Mouse (Mus musculus): Measurements from ENCODE around the gene Sema4d.

Gene Sema4d

DNA sequence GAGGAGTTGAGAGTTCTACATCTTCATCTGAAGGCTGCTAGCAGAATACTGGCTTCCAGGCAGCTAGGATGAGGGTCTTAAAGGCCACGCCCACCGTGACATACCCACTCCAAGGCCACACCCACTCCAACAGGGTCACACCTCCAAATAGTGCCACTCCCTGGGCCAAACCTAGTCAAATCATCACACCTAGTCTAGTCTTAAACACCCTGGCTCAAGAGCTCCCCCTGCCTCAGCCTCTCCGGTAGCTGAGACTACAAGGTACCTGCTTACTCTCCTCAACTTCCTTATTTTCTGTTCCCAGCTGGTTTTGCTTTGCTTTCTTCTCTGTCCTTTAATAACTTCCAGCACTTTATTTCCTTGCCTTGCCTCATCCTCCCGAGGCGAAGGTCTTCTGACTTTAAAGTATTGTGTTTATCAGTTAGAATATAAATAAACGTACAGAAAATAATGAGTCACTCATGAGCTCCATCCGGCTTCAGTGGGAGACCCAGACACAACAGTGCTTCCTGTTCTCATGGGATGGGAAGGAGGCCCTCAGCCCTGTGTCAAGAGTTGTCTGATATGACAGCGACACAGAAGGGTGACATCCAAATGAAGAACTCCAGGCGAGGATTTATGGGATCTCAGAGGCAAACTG, 22.4 kb upstream of the Sema4d start:
- in situ Hi-C loops (cut with MboI, MseI), result no loop called here

DNA sequence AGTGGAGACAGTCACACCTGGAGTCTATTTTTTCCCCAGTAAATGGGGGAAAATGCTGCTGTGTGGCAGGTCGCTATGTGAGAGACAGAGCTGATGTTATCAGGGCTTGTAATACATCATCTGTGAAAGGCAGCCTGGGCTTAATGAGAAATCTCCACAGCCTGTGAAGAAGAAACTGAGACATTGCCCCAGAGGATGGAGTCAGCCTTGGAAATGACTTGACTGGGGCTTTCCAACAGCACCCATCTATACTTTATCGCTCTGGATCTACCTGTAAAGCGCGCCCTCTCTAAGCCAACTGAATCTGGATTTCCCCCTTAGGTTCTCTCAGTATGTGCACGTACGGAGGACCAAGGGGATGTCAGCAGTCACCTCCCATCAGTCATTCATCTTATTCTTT, 21.1 kb upstream of the Sema4d start:
- in situ Hi-C loops (cut with MboI, MseI), result loop anchor here (5.0 kb wide), 1 partner anchor 87 kb away; no protein-coding TSS in a partner anchor

DNA sequence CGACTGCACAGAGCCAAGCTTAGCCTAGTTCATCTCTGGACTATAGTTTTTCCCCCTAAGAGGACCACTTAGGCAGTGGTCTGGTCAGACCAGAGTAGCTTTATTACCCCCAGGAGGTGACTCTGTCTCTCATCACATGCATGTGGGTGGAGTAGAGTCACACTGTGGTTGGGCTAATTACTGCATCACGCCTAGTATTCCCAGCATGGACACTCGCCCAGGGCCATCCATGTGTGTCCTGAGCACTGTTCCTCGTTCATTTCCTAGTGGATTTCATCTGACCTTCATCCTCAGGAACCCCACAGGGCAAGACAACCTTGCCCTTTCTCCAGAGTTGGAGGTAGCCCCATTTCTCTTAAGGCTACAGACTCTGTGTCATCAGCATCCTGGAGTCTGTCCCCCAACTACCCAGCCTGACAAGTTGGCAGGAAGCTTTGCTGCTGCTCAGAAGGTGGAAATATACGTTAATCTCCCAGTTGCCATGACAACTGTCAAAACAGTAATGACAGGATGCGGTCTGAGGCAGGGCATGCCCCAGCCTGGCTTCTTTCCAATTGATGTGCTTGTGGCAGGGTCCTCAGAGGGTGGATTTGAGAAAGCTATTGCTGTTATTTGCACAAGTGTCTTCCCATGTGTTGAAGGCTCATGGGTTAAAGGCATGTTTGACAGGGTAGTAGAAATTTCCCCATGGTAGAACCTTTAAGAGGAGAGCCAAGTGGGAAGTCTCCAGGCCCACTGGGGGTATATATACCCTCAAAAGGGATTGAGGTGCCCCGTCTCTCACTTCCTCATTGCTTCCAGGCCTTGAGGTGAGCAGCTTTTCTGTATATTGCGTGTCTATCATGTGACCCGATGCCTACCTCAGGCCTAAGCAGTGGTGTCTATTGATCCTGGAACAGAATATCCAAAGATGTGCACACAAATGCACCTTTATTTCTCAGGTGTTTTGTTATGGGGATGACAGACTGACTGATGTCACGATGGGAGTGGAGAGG, 20.4 kb upstream of the Sema4d start:
- in situ Hi-C loops (cut with MboI, MseI), result loop anchor here (5.0 kb wide), 1 partner anchor 87 kb away; no protein-coding TSS in a partner anchor

DNA sequence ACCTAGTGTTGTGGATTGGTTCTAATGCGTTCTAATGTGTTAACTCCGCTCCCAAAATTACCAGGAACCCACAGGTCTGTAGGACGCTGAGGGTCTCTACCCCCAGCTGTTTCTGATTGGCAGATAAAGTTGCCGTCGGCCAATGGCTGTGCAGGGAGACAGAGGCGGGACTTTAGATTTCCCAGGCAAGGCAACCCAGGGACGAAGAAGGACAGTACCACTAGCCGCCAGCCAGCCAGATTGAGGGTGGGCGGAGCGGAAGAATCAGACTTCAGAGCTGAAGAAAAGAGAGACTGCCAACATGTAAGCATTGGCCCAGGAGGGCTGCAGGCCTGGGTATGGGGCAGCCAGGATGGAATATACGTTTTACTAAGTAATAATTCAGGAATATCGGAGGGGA, 14.6 kb upstream of the Sema4d start:
- in situ Hi-C loops (cut with MboI, MseI), result no loop called here

DNA sequence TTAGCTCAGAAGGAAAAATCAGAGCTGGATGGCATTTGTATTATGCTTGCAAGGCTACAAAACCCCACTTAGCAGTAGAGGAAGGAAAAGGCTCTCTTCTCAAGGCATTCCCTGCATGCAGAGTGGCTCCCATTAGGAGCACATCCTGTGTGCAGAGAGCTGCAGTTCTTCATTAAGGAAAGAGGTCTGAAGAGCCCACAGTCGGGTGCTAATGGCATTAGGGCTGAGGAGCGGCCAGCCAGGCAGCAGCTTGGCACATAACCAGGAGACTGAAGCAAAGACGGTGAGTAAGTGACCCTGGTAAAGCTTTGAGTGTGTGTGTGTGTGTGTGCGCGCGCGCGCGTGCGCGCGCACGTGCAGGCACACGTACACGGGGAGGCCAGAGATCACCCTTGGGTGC, 12.7 kb upstream of the Sema4d start:
- in situ Hi-C loops (cut with MboI, MseI), result no loop called here

DNA sequence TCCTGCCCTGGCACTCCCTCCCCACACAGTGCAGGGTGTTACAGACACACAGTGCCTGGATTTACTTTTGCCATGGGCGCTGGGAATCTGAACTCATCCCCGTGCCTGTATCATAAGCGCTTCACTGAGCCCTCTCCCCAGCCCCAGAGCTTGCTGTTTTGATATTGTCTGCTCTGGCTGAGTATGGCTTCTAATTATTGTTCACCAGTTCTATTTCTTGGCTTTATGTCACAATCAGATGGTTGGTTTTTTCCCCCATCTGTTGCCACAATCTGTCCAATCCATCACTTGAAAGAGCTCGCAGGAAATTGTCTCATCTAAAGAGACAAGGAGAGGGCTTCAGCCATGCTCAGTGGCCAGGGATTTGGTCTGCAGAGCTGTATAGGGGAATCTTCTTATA, 12.1 kb upstream of the Sema4d start:
- in situ Hi-C loops (cut with MboI, MseI), result no loop called here

DNA sequence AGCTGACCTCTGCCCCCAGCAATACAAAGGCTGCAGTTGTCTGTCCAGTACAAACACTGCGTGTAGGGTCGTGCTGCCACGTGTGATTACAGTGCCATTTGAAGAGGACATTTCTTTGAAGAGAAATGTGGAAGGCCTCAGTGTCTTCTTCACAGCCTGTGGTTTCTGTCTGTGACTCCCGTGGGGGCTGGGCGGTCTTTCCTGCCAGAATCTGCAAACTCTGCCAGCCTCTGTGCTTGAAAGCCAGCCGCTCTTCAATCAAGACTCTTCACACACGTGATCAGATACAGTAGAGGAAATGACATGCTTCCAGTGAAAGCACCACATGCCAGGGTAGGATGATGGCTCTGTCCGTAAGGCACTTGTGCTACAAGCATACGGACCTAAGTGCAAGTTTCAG, 7.4 kb upstream of the Sema4d start:
- in situ Hi-C loops (cut with MboI, MseI), result no loop called here

DNA sequence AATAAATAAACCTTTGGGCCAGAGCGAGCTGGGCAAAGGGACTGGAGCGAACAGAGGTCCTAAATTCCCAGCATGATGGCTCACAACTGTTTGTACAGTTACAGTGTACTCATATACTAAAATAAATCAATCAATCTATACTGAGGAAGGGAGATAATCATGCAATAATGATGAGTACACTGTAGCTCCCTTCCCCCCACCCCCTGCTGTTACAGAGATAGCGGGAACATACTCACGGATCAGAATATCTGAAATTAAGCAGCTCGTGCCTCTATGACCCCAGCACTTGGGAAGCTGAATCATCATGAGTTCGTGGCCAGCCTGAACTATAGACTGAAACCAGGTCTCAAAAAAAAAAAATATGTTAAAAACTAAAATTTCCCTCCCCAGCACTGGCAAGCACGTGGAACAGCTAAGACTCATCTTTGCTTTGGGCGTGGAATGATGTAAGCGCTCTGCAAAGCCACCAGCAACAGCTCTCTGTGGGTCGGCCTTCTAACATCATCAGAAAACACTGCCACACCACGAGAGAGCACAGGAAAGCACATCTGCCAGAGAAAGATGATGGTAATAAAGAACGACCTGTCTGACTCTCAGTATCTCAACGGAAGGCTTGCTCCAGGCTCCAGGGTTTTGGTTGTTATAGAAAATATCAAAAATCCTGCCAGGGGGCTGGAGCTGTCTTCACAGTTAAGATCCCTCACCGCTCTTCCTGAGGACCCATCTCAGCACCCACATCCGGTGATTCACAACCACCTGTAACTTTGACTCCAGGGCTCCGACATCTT, 6.4 kb upstream of the Sema4d start:
- in situ Hi-C loops (cut with MboI, MseI), result no loop called here

DNA sequence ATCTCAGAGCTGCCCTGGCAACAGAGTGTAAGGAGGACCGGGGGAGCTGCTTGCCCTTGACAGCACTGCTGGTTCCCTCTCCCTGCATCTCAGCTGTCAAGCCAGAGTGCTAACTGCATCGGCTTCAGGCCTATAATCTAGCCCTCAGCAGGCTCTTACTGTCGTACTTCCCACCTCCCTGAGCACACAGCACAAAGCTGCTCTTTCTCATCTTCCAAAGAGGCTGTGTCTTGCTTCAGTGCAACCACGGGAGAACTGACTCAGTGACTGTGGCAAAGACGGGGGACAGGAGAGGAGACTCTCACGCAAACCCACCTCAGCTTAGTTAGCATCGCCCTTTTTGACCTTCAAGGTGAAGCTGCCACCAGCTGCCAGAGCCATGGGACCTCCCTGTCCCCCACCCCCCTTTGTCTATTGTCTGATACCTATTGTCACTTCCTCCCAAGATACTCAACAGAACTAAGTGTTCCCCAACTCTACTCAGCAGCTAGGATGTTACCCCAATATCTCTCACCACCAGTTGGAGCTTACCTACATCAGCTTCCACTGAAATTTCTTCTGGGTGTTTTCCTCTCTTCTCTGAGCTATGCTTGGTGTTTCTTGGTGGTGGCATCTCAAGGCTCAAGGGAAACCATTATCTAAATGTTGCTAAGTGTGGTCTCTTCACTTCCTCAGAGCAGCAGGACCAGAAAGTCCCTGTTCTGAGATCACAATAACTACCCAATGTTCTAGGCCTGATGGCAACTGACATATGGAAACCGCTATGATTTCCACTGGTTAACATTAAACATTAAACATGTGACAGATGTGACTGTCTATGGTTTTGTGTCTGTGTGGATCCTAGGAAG, 4.6 kb upstream of the Sema4d start:
- in situ Hi-C loops (cut with MboI, MseI), result no loop called here

DNA sequence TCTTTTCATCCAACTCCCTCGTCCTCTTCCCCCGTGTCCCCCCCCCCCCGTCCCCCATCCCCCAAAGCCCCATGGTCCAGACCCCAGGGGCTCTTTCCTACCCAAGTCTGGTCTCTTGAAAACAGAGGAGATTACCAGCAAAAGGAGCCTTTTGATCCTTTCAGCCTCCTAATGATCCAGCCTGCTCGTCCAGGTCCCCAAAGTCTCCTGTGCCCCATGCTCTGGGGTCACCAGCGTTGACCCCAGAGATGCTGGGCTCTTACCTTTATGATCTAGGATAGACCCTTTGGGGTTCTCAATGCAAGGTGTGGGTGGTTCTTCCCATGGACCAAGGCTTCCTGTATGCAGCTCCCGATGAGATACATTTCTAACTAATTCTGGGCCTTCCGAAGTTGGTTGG, 401 bp upstream of the Sema4d start:
- in situ Hi-C loops (cut with MboI, MseI), result no loop called here

DNA sequence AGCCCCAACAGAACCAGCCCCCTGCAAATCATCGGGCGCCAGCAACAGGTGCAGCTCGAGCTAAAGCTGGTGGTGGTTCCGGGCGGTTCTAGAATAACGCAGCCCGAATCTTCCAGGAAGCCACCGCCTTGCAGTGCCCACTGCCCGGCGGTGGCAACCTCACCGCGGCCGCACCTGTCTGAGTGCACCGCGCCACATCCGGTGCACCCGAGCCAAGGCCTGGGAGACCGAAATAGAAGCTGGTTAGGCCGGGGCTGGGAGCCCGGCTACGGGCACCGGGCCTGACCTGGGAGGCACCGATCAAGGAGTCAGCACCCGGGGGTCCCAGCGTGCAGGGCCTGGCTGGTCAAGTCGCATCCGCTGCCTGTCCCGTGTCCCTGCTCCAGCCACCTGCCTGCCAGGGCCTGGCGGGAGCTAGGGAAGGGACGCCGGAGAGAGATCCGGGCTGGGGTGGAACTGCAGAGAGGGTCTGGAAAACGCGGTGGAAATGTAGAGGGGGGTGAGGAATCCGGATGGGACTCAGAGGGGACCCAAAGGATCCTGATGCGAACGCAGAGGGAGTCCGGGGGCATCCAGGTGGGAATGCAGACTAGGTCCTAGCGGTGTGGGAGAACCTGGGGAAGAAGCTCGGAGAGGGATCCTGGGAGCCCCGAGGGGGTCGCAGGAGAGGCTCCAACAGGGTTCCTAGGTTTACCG, 670 bp downstream of the Sema4d start:
- in situ Hi-C loops (cut with MboI, MseI), result no loop called here

DNA sequence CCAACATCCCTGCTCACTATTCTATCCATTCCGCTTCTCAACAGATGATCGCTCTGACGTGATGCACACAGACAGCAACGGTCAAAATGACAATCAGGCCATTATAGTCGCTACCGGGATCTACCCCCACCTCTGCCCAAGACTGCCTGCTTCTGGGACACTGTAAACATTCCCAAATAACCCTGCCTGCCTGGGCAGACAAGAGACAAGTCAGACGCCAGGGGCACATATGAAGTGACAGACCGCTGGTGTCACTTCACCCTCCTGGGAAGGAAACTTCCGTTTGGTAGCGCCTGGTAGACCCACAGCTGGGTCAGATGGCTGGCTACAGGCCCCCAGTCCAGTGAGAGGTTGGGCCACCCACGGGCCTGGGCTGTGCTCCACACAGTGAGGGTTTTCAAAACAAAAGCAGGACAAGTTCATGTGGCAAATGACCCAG, 1.4 kb downstream of the Sema4d start:
- in situ Hi-C loops (cut with MboI, MseI), result no loop called here

DNA sequence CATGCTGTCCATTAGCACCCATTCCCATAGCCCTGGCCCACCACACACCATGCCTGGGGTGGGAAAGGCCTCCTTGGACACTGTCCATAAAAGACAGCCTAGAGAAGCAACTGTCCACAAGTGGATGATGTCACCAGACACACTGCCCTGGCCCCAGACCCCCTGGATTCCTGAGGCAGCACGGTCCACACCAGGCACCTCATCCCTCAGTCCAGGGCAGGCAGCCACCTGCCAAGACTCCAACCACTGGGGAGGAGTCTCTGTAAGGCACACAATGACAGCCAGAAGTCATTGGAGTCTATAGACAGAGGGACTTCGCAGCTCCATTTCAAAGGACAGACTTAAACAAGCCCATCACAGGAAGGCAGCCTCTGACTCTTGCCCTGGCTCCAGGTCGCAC, 1.9 kb downstream of the Sema4d start:
- in situ Hi-C loops (cut with MboI, MseI), result no loop called here

DNA sequence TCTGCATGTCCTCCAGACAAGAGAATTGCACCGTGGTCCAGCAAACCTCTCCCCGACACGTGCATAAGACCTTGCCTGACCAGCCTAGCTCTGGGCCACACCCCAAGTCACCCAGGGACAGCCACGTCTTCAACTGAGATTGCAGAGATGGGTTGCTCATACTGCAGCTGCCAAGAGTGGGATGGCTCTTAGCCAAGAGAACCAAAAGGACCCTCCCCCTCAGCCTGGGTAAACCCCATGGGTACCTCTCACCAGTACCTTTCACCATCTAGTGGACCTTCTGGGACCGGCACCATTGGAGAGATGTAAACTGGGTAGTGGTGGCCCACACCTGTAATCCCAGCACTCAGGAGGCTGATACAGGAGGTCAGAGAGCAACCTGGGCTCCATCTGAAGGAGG, 2.8 kb downstream of the Sema4d start:
- in situ Hi-C loops (cut with MboI, MseI), result no loop called here

DNA sequence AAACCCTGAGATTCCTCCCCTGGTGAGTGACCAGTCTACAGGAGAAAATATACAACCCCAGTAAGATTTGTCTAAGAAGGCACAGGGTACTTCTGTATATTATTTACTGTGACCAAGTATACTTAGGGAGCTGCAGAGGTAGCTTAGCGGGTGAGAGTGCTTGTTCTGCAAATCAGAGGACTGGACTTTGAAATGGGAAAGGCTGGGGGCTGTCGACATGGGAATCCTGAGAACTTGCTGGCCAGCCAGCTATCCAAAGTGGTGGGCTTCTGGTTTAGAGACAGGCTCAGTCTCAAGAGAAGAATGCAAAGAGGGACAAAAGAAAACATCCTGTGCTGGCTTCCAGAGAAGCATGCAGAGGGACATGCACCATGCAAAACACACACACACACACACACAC, 5.7 kb downstream of the Sema4d start:
- in situ Hi-C loops (cut with MboI, MseI), result no loop called here

DNA sequence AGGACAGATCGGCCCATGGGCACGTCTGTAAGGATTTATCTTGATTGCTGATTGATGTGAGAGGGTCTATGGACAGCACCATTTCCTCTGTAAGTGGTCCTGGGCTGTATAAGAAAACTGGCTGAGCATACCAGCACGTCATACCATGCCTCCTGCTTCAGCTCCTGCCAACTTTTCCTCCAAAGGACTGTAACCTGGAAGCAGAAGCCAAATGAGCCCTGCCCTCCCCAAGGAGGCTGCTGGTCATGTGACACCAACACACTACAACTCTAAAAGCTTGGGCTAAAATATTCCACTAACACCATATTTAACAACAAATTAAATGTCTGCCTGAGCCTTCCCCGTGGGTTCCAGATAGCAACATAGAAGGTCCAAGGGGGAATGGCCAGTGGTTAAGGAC, 6.9 kb downstream of the Sema4d start:
- in situ Hi-C loops (cut with MboI, MseI), result no loop called here

DNA sequence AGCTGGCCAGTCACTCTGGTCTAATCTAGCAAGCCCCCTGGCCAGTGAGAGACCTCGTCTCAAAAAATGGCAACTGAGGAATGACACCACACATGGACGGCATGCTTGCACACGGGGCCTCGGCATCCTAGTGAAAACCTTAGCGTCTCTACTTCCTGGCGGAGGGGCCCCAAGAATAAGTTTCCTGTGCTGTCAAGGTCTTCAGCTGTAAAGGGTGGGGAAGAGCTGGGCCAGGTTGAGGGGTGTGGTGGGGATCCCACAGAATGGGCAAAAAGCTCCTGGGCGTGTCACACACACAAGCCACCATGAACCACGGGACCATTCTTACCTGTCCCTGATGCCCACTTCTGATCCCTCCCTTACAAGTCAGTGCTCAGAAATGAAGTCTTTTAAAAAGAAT, 9.1 kb downstream of the Sema4d start:
- in situ Hi-C loops (cut with MboI, MseI), result loop anchor here (5.0 kb wide), 1 partner anchor 57 kb away; no protein-coding TSS in a partner anchor

DNA sequence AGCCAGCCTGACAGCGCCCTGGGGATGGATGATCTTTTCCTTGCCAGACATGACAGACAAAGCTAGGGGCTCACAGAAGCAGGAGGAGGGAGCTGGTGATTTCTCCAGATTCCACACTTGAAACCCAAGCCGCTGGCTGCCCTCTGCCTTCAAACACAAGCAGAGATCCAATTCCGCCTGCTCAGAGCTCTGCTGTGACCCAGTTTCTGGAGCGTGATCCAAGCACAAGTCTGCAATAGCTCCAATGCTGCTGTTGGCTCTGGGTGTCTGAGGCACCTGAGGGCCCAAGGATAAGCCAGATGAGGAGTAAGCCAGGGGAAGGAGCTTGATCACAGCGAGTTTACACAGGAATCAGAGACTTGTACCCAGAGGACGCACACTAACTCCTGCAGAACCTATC, 9.7 kb downstream of the Sema4d start:
- in situ Hi-C loops (cut with MboI, MseI), result loop anchor here (5.0 kb wide), 1 partner anchor 57 kb away; no protein-coding TSS in a partner anchor

DNA sequence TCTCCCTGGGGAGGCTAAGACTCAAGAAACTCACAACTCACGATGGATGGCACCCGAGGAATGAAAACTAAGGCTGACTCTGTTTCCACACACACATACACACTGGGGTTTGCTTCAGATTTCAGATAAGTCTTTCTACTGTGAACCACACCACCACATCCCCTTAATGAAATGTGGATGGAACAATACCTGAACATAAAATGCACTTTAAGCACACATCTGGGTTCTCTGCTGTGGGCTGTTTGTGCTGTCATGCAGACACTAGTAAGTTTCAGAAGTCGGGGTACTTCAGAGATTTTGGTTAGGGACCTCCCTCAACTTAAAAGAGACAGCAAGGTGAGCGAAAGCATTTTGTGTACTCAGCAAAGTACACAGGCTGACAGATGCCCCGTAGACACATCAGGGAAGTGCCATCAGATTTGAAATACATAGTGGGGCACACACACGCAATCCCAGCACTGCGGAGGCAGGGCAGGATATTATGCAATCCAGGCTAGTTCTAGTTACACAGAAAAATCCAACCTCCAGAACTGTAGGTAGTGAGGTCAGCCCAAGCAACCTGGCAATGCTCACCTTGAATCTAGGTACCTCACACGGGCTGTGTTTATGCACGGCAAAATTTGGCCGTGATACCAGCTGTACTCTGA, 12.9 kb downstream of the Sema4d start:
- in situ Hi-C loops (cut with MboI, MseI), result loop anchor here (5.0 kb wide), 1 partner anchor 53 kb away; no protein-coding TSS in a partner anchor
